Mouse (Mus musculus): Measurements from ENCODE around the gene Igsf9. TPM values are rescaled to one million over a fixed set of nuclear protein-coding genes. Genes with fewer than 3 reads are reported as not detected.

Gene Igsf9
- polyA plus RNA-seq, 1 experiment from 2014 or later = 76.2 TPM

DNA sequence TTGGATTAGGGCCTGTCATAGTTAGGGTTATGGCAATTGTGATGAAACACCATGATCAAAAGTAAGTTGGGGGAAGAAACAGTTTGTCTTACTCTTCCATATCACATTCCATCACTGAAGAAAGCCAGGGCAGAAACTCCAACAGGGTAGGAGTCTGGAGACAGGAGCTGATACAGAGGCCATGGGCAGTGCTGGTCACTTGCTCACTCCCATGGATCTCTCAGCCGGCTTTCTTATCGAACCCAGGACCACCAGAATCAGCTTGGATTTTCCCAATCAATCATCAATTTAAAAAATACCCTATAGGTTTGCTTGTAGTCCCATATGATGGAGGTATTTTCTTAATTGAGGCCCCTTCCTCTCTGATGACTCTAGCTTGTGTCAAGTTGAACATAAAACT is 27.8 kb upstream of the Igsf9 start:
- 90% methylated on average over 2 of the region's 2 CpGs for WGBS
- no peak for DNase-seq (ENCODE audit: low spot score)

DNA sequence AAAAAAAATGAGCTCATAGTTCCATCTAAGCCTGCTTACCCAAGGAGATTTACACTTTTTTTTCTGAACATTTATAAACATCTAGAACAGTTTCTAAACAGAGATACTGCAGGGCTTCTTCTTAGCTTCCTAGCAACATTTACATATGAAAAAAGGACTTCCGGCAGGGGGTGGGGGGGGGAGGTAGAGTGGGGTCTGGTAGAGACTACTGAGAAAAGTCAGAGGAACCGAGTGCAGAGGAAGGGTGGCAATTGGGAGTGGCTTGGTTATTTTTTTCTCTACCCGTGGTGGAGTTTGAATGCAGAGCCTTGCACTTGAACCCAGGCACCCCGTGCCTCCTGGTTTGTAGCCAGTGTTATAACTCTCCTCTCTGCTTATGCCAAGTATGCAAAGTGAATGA is 26.2 kb upstream of the Igsf9 start:
- H3K27ac ChIP-seq (replicated peaks) = no peak overlapping the region
- H3K9me3 ChIP-seq (replicated peaks) = no peaks in the 10 kb centered on the region
- DNase-seq (ENCODE audit: low spot score) = no peak
- WGBS = 17% methylated on average over 4 of the region's 4 CpGs
- H3K36me3 ChIP-seq = no peaks in the 10 kb centered on the region
- no peak overlapping the region for H3K4me3 ChIP-seq
- no peaks in the 10 kb centered on the region for H3K27me3 ChIP-seq (ENCODE audit: low read depth, poor library complexity, severe bottlenecking)
- H3K4me1 ChIP-seq = peaks cover 11% of the 10 kb centered on the region

More for the DNA sequence above, 27.8 kb upstream of the Igsf9 start:
- Histone ChIP-seq H3K27ac (replicated peaks) (no peak overlapping the region), H3K9me3 (replicated peaks) (no peaks in the 10 kb centered on the region), H3K27me3 (ENCODE audit: low read depth, poor library complexity, severe bottlenecking) (no peaks in the 10 kb centered on the region), H3K36me3 (no peaks in the 10 kb centered on the region), H3K4me1 (peaks cover 16% of the 10 kb centered on the region), H3K4me3 (no peak overlapping the region)

DNA sequence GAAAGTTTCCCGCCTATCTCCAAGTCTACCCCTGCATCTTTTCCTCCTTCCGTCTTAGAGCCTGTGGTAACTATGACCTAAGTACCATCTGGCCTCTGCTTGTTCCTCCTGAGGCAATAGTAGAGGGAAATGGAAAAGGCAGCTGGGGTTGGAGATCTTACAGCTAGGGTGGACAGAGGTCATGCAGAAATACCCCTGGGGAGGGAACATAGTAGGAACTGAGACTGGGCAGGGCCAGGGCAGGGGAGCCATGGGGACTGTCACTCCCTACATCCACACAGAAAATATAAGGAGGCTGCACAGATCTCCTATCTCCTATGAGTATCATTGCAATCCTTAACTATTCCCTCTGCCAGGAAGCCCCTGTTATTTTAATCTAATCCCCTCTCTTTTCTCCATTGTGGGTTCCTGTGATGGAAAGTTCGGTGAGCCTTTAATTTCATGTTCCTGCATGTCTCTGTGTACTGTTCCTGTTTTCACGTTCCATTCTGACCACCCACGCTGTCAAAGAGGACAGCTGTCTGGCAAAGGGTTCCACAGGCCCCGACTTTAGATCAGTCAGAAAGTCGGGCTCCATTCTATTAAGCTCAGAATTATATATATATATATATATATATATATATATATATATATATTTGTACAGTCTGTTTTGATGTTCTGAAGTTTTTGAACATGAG is 25.4 kb upstream of the Igsf9 start:
- DNase-seq (ENCODE audit: low spot score) = no peak
- no peaks in the 10 kb centered on the region for H3K27me3 ChIP-seq (ENCODE audit: low read depth, poor library complexity, severe bottlenecking)
- no peaks in the 10 kb centered on the region for H3K36me3 ChIP-seq
- 74% methylated on average over 7 of the region's 7 CpGs for WGBS
- H3K27ac ChIP-seq (replicated peaks) = no peak overlapping the region
- no peaks in the 10 kb centered on the region for H3K9me3 ChIP-seq (replicated peaks)
- no peak overlapping the region for H3K4me3 ChIP-seq
- H3K4me1 ChIP-seq = peaks cover 5% of the 10 kb centered on the region

DNA sequence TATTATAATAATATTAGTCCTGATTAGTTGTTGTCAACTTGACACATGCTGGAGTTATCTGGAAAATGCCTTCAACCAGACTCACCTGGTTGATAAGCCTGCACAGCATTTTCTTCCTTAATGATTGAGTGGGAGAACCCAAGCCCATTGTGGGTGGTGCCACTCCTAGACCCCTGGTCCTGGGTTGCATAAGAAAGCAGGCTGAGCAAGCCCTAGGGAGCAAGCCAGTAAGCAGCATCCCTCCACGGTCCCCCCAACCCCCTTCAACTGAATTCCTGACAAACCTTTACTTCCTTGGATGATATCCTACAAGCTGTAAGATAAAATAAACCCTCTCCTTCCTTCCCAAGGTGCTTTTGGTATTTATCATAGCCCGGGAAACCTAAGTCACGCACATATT is 24.4 kb upstream of the Igsf9 start:
- no peak for DNase-seq (ENCODE audit: low spot score)
- Histone ChIP-seq H3K36me3 (no peaks in the 10 kb centered on the region), H3K27me3 (ENCODE audit: low read depth, poor library complexity, severe bottlenecking) (no peaks in the 10 kb centered on the region), H3K4me3 (no peak overlapping the region), H3K27ac (replicated peaks) (no peak overlapping the region), H3K4me1 (peaks cover 4% of the 10 kb centered on the region), H3K9me3 (replicated peaks) (no peaks in the 10 kb centered on the region)
- WGBS = 95% methylated on average over 3 of the region's 3 CpGs

DNA sequence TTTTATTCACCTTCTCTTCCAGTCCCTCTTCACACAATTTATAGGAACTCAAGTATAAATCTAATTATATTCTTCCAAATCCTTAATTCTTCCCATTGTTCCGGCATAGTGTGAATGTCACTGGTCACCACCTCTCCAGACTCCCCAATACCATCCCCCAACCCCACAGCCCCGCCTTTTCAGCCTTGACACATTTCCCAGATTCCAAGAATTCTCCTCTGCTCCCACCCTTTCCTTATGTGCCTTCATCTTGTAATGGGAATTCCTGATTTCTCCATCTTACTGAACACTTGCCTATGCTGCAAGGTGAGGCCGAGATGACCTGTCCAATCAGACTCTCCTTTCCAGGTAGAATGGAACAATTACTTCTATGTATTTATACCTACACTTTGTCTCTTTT is 23.5 kb upstream of the Igsf9 start:
- WGBS = 81% methylated on average over 3 of the region's 3 CpGs
- H3K27ac ChIP-seq (replicated peaks) = no peak overlapping the region
- no peaks in the 10 kb centered on the region for H3K36me3 ChIP-seq
- H3K27me3 ChIP-seq (ENCODE audit: low read depth, poor library complexity, severe bottlenecking) = no peaks in the 10 kb centered on the region
- H3K4me3 ChIP-seq = no peak overlapping the region
- no peaks in the 10 kb centered on the region for H3K9me3 ChIP-seq (replicated peaks)
- DNase-seq (ENCODE audit: low spot score) = no peak
- peaks cover 4% of the 10 kb centered on the region for H3K4me1 ChIP-seq

DNA sequence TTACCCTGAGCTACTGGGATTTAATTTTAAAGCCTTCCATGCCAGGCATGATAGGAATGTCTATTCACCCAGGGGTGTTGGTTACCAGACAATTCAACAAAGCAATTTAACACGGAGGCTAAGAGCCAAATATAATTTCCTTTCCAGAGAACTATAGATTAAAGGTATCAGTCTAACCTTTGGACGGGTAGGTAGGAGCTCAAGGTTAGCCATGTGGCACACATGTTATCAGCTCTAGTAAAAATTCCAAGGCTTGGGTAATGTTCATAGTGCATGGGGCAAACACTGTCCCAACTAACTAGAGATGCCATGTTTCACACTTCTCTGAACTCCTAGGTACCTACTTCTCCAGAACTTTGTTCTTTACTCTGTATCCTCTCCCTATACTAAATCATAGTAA is 20.0 kb upstream of the Igsf9 start:
- H3K36me3 ChIP-seq = no peaks in the 10 kb centered on the region
- H3K27ac ChIP-seq (replicated peaks) = no peak overlapping the region
- 86% methylated on average over 2 of the region's 2 CpGs for WGBS
- no peaks in the 10 kb centered on the region for H3K4me1 ChIP-seq
- H3K4me3 ChIP-seq = no peak overlapping the region
- no peaks in the 10 kb centered on the region for H3K9me3 ChIP-seq (replicated peaks)
- H3K27me3 ChIP-seq (ENCODE audit: low read depth, poor library complexity, severe bottlenecking) = no peaks in the 10 kb centered on the region
- no peak for DNase-seq (ENCODE audit: low spot score)

DNA sequence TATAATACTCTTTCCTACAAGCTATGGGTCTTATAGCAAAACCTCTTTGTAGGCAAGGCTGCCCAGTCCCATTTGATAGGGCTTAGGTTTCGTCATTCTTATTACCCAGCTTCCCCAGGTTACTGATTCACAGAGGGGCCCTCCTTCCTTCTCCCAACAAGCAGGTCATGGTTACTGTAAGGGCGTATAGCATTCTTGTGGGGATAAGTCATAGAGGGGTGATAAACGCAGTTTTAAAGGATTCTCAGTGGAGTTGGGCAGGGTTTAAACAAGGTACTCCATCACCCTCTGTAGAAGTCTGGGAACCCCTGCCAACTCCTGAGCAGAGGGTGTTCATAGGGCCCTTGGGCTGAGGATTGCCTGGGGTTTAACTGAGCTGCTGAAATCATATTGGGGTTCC is 19.1 kb upstream of the Igsf9 start:
- DNase-seq (ENCODE audit: low spot score) = no peak
- H3K27ac ChIP-seq (replicated peaks) = no peak overlapping the region
- no peak overlapping the region for H3K4me3 ChIP-seq
- H3K4me1 ChIP-seq = no peaks in the 10 kb centered on the region
- no peaks in the 10 kb centered on the region for H3K36me3 ChIP-seq
- H3K9me3 ChIP-seq (replicated peaks) = no peaks in the 10 kb centered on the region
- no peaks in the 10 kb centered on the region for H3K27me3 ChIP-seq (ENCODE audit: low read depth, poor library complexity, severe bottlenecking)
- WGBS = 87% methylated on average over 3 of the region's 3 CpGs

DNA sequence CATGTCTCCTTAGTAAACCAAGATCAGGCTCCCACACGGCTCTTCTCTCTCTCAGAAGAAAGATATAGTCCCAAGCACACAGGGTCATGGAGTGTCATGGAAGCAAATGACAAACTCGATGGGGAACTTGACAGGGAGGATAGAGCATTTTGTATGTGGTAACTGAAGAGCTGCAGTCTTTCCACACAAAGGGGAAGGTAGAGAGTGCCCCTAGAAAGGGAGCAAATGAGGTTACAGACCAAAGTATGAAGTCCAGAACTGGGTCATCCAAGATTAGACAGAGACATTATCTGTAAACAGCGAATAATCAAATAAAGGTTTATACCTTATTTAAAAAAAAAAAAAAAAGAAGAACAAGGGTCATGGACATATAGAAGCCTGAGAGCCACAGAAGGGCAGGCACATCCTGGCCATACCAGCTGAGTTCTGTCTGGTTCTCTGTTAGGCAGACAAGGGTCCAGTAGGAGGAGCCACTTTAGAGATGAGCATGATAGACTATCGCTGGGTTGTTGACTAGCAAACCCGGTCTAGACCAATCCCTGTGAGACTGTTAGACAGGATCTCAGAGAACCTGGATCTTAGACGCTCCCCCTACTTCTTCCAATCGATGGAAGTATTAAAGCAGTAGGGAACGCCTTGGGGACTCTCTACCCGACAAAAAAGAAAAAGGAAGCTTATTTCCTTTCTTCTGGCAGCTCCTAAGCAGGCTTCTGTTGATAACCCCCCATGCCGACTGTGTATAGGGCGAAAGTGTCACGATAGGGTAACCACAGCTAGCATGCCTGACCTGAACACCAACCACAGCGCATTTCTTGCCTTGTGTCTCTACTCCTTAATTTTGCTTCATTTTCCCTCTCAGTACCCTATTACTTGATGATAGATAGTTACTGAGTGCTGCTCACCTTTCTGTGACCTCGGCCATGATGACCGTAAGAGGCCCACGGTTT is 17.9 kb upstream of the Igsf9 start:
- H3K27me3 ChIP-seq (ENCODE audit: low read depth, poor library complexity, severe bottlenecking) = no peaks in the 10 kb centered on the region
- no peaks in the 10 kb centered on the region for H3K9me3 ChIP-seq (replicated peaks)
- H3K4me1 ChIP-seq = no peaks in the 10 kb centered on the region
- no peak overlapping the region for H3K4me3 ChIP-seq
- no peak overlapping the region for H3K27ac ChIP-seq (replicated peaks)
- no peaks in the 10 kb centered on the region for H3K36me3 ChIP-seq
- no peak for DNase-seq (ENCODE audit: low spot score)
- 92% methylated on average over 16 of the region's 16 CpGs for WGBS

DNA sequence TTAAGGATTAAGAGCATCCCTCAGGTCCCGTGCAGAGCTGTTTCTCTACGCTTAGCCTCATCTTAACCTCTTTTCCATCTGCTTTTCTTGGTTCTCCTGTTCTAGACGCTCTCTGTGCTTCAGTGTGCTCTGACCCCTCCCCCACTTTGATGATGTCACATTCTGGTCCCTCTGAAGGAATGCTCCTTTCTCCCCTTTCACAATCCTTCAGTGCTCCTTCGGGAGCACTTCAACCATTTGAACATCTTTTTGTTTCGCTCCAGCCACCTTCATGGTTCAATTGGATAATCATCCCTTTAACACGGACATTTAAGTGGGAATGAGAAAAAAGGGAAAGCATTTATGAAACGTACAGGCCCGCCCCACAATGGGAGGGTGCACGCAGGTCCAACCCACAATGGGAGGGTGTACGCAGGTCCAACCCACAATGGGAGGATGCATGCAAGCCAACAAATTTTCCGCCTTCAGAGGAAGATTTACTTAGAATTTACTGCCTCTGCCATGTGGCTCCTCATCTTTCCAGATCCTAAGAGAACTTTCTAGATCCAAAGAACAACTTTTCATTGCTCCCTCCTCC is 13.2 kb upstream of the Igsf9 start:
- H3K27me3 ChIP-seq (ENCODE audit: low read depth, poor library complexity, severe bottlenecking) = no peaks in the 10 kb centered on the region
- WGBS = 81% methylated on average over 11 of the region's 11 CpGs
- no peak overlapping the region for H3K4me3 ChIP-seq
- H3K4me1 ChIP-seq = 0 out of 2 replicates have a peak, but pooled peaks cover 3% of the 10 kb centered on the region
- DNase-seq (ENCODE audit: low spot score) = no peak
- no peaks in the 10 kb centered on the region for H3K36me3 ChIP-seq
- H3K27ac ChIP-seq (replicated peaks) = no peak overlapping the region
- no peaks in the 10 kb centered on the region for H3K9me3 ChIP-seq (replicated peaks)

DNA sequence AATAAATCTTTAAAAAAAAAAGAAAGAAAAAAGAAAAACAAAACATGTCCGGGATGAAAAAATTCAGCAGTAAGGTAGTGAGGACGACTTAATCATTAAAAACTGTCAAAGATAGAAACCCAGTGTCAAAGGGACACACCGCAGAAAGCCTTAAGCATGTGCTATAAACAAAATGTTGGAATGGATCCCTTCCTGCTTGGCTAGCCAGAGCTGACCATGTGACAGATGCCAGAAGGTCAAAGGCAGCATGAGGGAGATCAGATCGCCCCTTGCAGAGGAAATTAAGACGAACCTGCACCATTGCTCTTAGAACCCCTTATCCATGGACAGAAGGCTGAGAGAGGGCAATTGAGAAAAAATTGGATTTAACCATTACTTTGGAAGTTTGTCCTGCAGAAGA is 12.2 kb upstream of the Igsf9 start:
- 90% methylated on average over 5 of the region's 5 CpGs for WGBS
- Histone ChIP-seq H3K36me3 (no peaks in the 10 kb centered on the region), H3K27ac (replicated peaks) (no peak overlapping the region), H3K4me1 (0 out of 2 replicates have a peak, but pooled peaks cover 3% of the 10 kb centered on the region), H3K9me3 (replicated peaks) (no peaks in the 10 kb centered on the region), H3K27me3 (ENCODE audit: low read depth, poor library complexity, severe bottlenecking) (no peaks in the 10 kb centered on the region), H3K4me3 (no peak overlapping the region)
- no peak for DNase-seq (ENCODE audit: low spot score)

DNA sequence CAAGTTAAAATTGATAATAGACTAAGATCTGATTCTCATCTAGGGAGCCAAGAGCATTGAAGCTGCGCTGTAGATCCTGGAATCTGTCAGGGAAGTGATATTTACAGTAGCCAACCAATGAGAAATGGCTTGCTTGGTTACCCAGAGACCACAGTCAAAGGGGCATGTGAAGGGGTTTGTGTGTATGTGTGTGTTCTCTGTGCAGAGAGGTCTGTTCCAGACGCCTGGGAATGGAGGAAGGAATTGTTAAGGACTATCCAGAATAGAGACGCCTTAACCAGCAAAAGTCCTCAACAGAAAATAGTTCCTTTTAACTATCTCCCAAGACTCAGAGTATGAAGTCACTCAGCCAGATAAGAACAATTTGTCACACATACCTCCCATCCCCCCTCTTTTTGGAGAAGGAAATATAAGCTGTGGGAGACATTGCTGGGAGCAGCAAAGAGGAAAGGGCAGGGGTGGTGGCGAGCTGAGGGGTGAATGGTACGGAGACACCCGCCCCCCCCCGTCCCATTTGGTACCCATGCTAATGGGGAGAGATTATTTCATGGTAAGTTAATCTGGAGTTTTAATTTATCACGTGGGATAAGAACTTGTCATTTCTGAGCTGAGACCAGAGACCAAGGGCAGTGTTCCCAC is 11.7 kb upstream of the Igsf9 start:
- Histone ChIP-seq H3K27me3 (ENCODE audit: low read depth, poor library complexity, severe bottlenecking) (no peaks in the 10 kb centered on the region), H3K9me3 (replicated peaks) (no peaks in the 10 kb centered on the region), H3K4me3 (no peak overlapping the region), H3K36me3 (no peaks in the 10 kb centered on the region), H3K27ac (replicated peaks) (no peak overlapping the region), H3K4me1 (0 out of 2 replicates have a peak, but pooled peaks cover 3% of the 10 kb centered on the region)
- no peak for DNase-seq (ENCODE audit: low spot score)
- 79% methylated on average over 8 of the region's 8 CpGs for WGBS

DNA sequence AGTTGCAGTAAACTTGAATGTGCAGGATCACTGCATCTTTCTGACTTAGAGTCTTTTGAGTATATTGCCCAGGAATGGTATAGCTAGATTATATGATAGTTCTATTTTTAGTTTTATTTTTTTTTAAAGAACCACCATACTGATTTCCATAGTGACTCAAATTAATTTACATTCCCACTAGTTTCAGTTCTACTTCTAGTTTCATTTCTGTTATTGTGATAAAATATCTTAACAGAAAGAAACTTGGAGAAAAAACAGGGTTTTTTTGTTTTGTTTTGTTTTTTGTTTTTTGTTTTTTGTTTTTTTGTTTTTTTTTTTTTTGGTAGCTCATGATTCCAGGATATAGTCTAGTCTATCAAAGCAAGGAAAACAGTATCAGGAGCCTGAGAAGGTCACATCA is 8.7 kb upstream of the Igsf9 start:
- Histone ChIP-seq H3K4me1 (0 out of 2 replicates have a peak, but pooled peaks cover 3% of the 10 kb centered on the region), H3K4me3 (no peak overlapping the region), H3K36me3 (no peaks in the 10 kb centered on the region), H3K27me3 (ENCODE audit: low read depth, poor library complexity, severe bottlenecking) (no peaks in the 10 kb centered on the region), H3K27ac (replicated peaks) (no peak overlapping the region), H3K9me3 (replicated peaks) (no peaks in the 10 kb centered on the region)
- no peak for DNase-seq (ENCODE audit: low spot score)
